Mouse (Mus musculus) layer of hippocampus, adult 9-10 months (tissue): ENCODE results near the gene Macc1.

Source experiments
- DNase-seq: peaks from one replicate; pipeline ENCODE4 v3.0.0; 2022; ENCODE audit warnings: low spot score

Gene Macc1

DNA sequence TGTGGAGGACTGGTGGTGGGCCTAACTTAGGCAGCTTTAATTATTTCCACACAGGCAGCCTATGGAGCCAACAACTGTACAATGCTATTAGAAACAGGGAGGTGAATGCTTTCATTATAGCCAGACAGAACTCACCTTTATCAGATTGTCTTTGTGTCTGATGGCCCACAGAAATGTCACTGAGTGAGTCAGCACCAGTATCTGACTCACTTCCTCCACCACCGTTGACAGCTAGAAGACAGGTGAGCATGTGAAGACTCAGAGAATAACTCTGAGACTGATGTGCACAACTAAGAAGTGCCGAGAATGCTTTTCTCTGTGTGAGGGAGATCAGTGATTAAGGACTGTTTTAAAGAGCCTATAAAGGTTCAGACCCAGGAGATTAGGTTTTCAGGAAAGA lies 73.9 kb downstream of the Macc1 start:
- no peak for DNase-seq

- no peak for DNase-seq
These were observed 76.2 kb downstream of the Macc1 start for GRCm38 (mm10) chr12:119390192-119390684.

- no peak for DNase-seq
These were observed 84.1 kb downstream of the Macc1 start for GRCm38 (mm10) chr12:119398046-119398659.

DNA sequence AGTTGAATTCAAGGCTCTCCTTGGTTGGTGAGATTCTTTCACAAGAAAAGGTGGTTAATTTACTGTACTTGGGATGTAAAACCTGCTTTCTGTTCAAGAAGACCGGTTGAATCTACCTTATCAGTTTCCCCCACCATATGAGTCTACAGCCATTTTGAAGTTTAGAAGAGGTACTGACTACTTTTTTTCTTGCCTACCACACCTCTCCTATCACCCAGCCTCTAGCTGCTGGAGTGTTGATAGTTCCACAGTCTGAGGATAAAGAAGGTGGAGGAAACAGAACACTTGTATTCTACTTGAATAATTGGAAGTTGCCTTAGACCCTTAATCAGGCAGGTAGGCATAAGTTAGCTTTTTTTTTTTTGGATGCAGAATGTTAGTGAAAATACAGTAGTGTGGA lies 88.2 kb downstream of the Macc1 start:
- DNase-seq: no peak

GRCm38 (mm10) chr12:119402796-119403195 lies 88.7 kb downstream of the Macc1 start:
- no peak for DNase-seq

GRCm38 (mm10) chr12:119404810-119405209 lies 90.7 kb downstream of the Macc1 start:
- no peak for DNase-seq

GRCm38 (mm10) chr12:119410522-119410921 lies 96.5 kb downstream of the Macc1 start:
- DNase-seq: no peak

DNA sequence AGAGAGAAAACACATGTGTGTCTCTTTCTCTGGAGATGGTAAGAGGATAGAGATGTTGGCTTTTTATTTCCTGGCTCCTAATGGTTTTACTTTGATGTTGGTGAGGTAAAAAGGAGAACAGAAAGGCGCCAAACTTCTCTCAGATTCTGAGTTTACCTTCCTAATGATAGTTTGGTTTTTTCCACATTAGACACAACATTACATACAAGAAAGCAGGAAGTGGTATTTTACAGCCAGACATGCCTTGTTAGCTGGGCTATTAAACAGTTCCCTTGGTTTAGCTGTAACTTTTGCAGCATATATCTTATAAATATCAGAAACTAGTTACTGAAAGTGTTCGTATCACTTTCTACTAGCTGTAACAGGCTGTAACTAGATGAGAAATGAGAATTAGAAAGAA lies 96.9 kb downstream of the Macc1 start:
- DNase-seq: no peak

GRCm38 (mm10) chr12:119411982-119412381 lies 97.9 kb downstream of the Macc1 start:
- DNase-seq: no peak

DNA sequence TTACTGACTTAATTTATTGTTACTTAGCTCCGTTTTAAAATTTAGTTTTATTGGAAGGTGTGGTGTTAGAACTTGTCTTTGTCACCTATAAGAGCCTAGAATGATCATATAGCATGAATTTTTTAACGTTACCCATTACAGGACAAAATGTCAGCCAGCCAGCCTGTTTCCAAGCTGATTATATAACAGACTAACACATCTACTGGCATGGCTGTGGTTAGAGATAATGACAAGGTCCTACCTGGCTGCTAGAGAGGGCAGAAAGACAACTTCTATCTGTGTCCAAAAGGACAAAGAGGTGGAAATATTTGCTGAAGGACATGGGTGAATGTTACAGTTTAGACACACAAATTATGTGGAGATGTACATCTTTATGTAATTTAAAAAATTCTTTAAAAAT lies 101.8 kb downstream of the Macc1 start:
- no peak for DNase-seq

GRCm38 (mm10) chr12:119425749-119426148 lies 111.7 kb downstream of the Macc1 start:
- no peak for DNase-seq

DNA sequence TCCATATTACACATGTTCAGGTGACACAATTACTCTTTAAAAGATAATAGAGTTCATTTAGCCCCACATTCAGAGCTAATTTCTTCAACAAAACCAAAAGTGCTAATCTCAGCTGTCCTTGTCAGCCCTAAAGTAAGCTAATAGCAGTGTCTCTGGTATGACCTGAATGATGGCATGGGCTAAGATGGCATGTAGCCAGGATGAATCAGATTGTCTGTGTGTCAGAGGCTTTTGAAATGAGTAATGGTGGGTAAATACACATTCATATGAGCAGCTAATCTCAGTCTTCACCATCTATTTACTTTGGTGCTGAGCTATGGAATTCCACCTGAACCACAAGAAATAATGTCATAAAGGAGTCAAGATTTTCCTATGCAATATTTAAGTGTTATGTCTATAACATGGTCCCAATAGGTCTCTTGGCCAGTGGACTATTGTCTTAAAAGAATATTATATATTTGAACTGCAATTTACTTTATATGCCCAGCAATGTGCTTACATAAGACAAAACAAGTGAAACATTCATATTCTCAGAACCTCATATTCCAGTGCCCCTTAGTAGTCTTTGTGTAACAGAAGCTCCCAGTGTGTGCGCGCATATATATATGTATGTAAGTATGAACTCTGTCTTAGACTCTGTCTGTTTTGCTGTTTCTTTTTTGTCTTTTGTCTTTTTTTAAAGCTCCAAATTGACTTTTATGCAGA lies 112.3 kb downstream of the Macc1 start:
- DNase-seq: no peak

DNA sequence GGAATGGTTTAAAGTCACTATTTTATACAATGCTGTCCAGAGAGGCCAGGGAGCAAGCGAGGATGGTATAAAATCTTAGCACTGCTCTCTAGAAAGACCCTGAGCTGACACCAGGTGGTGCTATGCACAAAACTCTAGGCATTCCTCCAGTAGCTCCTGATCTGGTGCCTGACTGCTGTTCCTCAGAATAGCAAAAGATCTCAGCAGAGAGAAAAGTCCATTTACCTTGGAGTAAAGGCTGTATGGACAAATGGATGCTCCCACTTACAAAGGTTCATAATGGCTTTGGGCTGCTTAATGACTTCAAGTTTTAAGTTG lies 112.8 kb downstream of the Macc1 start:
- peak; percentile 38 for DNase-seq

DNA sequence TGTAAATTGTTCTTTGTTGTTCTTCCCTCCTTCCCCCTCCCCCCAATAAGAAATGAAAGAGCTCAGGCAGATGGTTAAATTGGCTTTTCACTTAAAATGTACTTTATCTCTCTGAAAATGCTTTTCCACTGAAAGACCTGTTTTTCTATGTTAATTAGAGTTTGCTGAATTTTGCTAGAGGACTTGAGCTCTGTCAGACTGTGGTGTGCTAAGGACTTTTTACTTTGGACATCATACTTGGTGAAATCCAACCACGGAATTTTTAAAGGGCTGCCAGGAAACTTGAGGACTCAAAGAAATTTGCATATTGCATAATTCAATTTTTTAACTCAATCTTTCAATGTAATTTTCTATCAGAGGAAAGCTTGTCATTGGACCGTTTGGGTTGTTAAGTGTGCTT lies 126.7 kb downstream of the Macc1 start:
- no peak for DNase-seq

- no peak for DNase-seq
These were observed 136.0 kb downstream of the Macc1 start for GRCm38 (mm10) chr12:119450116-119450515.

DNA sequence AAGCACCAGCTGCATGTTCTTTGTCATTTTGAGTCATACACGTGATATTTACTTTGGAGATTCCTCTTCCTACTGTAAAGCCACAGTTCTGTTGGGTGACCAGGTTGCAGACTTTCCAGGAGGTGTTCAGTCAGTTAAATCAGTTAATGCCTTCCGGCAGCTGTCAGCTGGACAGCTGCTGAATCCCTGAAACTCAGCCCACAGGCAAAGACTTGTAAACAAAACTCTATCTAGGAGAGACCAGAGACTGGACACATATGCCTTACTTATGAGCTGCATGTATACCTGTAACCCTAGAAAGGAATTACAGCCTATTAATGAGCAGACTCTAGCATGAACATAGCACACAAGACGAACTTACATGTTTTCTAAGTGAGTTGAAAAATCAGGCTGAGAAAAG lies 137.2 kb downstream of the Macc1 start:
- DNase-seq: no peak

- DNase-seq: no peak
These were observed 140.0 kb downstream of the Macc1 start for GRCm38 (mm10) chr12:119454076-119454475.

DNA sequence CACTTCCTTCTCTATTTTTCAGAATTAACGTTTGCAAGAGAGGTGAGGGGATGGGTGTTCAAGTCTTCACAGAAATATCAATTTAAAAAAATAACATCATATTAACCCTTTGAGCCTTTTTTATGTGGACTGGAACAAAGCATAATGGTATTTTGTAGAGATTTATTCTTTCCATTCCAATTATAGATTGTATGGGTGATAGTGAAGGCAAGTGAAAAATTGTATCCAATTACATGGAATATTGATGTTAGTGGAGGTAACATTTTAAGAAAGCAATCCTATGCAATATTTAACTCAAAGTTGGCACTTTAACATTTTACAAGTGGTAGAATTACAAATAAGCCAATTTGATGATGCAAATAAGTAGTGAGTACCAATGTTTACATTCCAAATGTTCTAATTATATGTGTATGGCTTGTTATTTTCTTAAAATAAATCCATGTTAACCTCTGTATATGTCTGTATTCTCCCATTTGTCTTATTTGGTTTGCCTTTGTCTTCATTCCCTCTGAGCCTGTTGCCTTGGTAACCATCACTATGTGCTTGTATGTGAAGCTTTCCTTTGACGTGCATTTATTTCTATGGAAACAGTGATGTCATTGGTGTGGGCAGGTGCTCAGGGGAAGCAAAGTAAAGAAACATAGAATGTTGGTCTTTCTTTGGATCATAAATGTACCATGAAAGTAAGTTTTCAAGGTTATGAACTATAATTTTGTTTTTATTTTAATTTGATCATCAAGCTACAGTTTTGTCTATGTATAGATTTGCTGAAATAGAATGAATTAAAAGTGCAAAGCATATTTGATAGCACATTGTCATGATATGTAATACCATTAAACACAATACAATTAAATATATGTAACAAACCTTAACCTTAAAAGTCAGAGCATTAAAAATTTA lies 150.2 kb downstream of the Macc1 start:
- peak; percentile 17 for DNase-seq

GRCm38 (mm10) chr12:119464940-119465245 lies 150.8 kb downstream of the Macc1 start:
- no peak for DNase-seq

GRCm38 (mm10) chr12:119467656-119468055 lies 153.6 kb downstream of the Macc1 start:
- DNase-seq: no peak

DNA sequence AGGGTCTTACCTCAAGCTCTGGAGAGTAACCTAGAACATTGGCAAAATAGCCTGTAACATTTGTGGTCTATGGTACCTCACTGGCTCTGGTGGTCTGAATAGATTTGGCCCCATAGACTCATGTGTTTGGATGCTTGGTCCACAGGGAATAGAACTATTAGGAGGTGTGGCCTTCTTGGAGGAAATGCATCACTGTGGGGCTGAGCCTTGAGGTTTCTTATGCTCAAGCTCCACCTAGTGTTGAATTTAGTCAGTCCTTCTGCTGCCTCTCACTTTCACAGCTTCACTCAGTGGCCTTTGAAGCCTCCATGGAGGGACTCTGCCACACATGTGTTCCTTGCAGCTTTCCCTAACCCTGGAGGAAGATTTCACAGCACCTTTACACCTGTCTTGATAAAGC lies 156.2 kb downstream of the Macc1 start:
- DNase-seq: no peak

- DNase-seq: no peak
These were observed 169.2 kb downstream of the Macc1 start for GRCm38 (mm10) chr12:119483296-119483695.
